25 mouse cellular contexts compared by ENCODE assay signal in the genomic region with DNA sequence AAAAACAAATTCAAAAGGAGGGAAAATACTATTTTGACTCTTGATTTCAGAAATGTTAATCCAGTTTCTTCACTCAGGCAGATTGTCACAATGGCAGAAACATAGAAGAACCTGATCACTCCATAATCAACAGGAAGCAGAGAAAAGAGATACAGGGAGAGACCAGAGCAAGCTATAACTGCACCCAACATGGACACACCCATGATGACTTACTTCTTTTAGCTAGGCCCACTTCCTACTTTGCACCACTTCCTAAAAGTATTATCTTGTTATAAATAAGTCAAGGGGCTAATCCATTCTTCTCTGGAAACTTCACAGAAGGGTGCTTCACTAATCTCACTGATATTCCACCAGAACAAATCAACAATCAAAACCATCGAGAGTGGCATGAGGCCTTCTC. TPM values are rescaled to one million over a fixed set of nuclear protein-coding genes. Genes with fewer than 3 reads are reported as not detected.
DNase-seq lines count a peak whose midpoint lies in the region; ATAC-seq and TF ChIP-seq lines count a peak whose summit lies in the region.
"Had no signal": no experiment of that assay in that cellular context is flagged by ENCODE, and none has a peak within 500 bp of the region (broad histone marks: within the 10 kb centered on the region; RNA-seq: fewer than 3 reads in every experiment).

No protein-coding gene starts in this region.

- intact Hi-C loops in gastrocnemius, adult 2 months (cut with DNase I) = no loop called here

- TF ChIP-seq CTCF in gastrocnemius, adult 2 months (IDR thresholded peaks at IDR 0.05) = no peak

- no peak overlapping the region for H3K4me3 ChIP-seq in gastrocnemius, adult 2 months
- H3K4me3 ChIP-seq: forebrain, embryonic 10.5 days; heart, embryonic 15.5 days; intestine, embryonic 15.5 days; layer of hippocampus, adult 2 months; midbrain, embryonic 10.5 days had no signal

- no peak overlapping the region for H3K27ac ChIP-seq in gastrocnemius, adult 2 months
- H3K27ac ChIP-seq: forebrain, embryonic 10.5 days; heart, embryonic 15.5 days; hindbrain, embryonic 14.5 days; intestine, embryonic 15.5 days; layer of hippocampus, adult 2 months; midbrain, embryonic 10.5 days had no signal

- peak; percentile 52 for ATAC-seq in CD4-positive, CD25-positive, alpha-beta regulatory T cell, adult 4 months
- ATAC-seq in inflammation-experienced regulatory T-cells, adult 6 months = peak; percentile 63
- ATAC-seq: forebrain, embryonic 16.5 days; intestine, embryonic 15.5 days; liver, postnatal 0 days had no signal

- DNase-seq in MEL-GATA-1-ER (ENCODE audit: extremely low read depth, low read depth) = peak; percentile 92
- peak; percentile 41 for DNase-seq in naive thymus-derived CD4-positive, alpha-beta T cell, adult 2 months (ENCODE audit: low read depth)
- DNase-seq in gastrocnemius, adult 2 months = no peak
- DNase-seq in embryo, embryonic 9.5 days (ENCODE audit: extremely low spot score) = no peak
- DNase-seq in urinary bladder, adult 2 months (ENCODE audit: low spot score) = no peak
- DNase-seq: adrenal gland, postnatal 10 days; cerebellum, adult 9-11 months; gastrocnemius, postnatal 25 days; heart, postnatal 36 days; kidney, adult 8-10 months; kidney, postnatal 25 days; liver, postnatal 0 days; lung, postnatal 14 days; right cerebral cortex, postnatal 14 days; thymus, adult 2 months; thymus, postnatal 4 days had no signal

RNA-seq across cellular contexts. Expression of gene Apbb1ip, which starts 42.3 kb away (rescaled TPM):
- 100 to 1,000 TPM in 1 of 2 experiments, 10 to 100 TPM in 1; 91.3 to 105 TPM for polyA plus RNA-seq in CD4-positive, CD25-positive, alpha-beta regulatory T cell, adult 4 months (2017; shearing (Covaris generic))
- polyA plus RNA-seq in inflammation-experienced regulatory T-cells, adult 6 months (2017; shearing (Covaris generic)) = 100 to 1,000 TPM in 1 of 3 experiments, 10 to 100 TPM in 2; 72.1 to 121 (median 83.8) TPM
- 1 to 10 TPM; 2.3 to 2.4 TPM for total RNA-seq in gastrocnemius, adult 2 months (2021)
- polyA plus RNA-seq in urinary bladder, adult 2 months (2012; rRNA removed) = 3.6 and 6.5 TPM in 2 replicates

Comparison
In these comparisons a context has a peak if more than half of its experiments do, and no peak if none do; other contexts are left out.
1. DNase-seq: peak in MEL-GATA-1-ER (single experiment) and naive thymus-derived CD4-positive, alpha-beta T cell, adult 2 months (single experiment); none in gastrocnemius, adult 2 months (single experiment), embryo, embryonic 9.5 days (single experiment) and urinary bladder, adult 2 months (single experiment).